ENCODE assay signal across 25 mouse cellular contexts in the genomic region with DNA sequence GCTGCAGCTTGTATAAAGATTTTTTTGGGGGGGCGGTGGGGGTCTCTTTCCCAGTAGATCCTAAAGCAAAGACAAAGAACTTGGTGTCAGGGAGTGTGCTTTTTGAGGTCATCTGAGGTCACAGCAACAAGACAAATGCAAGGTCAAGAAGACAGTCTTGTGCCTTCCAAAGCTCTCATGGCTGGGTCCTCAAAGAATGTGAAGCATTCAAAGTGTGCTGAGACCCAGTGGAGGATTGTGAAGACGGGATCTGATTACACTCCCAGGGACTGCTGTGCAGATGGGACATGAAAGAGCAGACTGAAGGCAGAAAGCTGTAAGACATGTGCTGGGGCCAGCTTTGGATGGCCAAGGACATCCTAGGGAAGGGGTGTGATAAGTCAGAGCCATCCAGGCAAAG. TPM values are rescaled to one million over a fixed set of nuclear protein-coding genes. Genes with fewer than 3 reads are reported as not detected.
A peak's percentile ranks its signal among the peaks of the same experiment; 100 is the strongest.
DNase-seq lines count a peak whose midpoint lies in the region; ATAC-seq lines count a peak whose summit lies in the region.
"Had no signal": no experiment of that assay in that cellular context is flagged by ENCODE, and none has a peak within 500 bp of the region (broad histone marks: within the 10 kb centered on the region; RNA-seq: fewer than 3 reads in every experiment).

No protein-coding gene starts in this region.

- no peaks in the 10 kb centered on the region for H3K9me3 ChIP-seq in forebrain, embryonic 15.5 days
- H3K9me3 ChIP-seq in forebrain, embryonic 13.5 days (replicated peaks) = no peaks in the 10 kb centered on the region
- no peaks in the 10 kb centered on the region for H3K9me3 ChIP-seq in hindbrain, embryonic 13.5 days
- H3K9me3 ChIP-seq in hindbrain, embryonic 14.5 days (ENCODE audit: control insufficient read depth, low read length) = no peaks in the 10 kb centered on the region
- H3K9me3 ChIP-seq: heart, embryonic 12.5 days; neural tube, embryonic 13.5 days had no signal

- no peak overlapping the region for H3K4me2 ChIP-seq in forebrain, embryonic 15.5 days (replicated peaks)
- H3K4me2 ChIP-seq in forebrain, embryonic 13.5 days = no peak overlapping the region
- no peak overlapping the region for H3K4me2 ChIP-seq in hindbrain, embryonic 13.5 days
- no peak overlapping the region for H3K4me2 ChIP-seq in hindbrain, embryonic 14.5 days (replicated peaks)
- H3K4me2 ChIP-seq: heart, embryonic 12.5 days; liver, embryonic 12.5 days; neural tube, embryonic 13.5 days had no signal

- H3K9ac ChIP-seq in forebrain, embryonic 15.5 days (replicated peaks) = no peak overlapping the region
- no peak overlapping the region for H3K9ac ChIP-seq in forebrain, embryonic 13.5 days
- no peak overlapping the region for H3K9ac ChIP-seq in hindbrain, embryonic 13.5 days
- no peak overlapping the region for H3K9ac ChIP-seq in hindbrain, embryonic 14.5 days
- H3K9ac ChIP-seq: heart, embryonic 12.5 days; liver, embryonic 12.5 days; liver, postnatal 0 days; neural tube, embryonic 13.5 days had no signal

- peaks cover 43% of the 10 kb centered on the region for H3K4me1 ChIP-seq in forebrain, embryonic 15.5 days
- H3K4me1 ChIP-seq in forebrain, embryonic 13.5 days = peaks cover 37% of the 10 kb centered on the region
- H3K4me1 ChIP-seq in hindbrain, embryonic 13.5 days (replicated peaks) = peaks cover 47% of the 10 kb centered on the region
- H3K4me1 ChIP-seq in hindbrain, embryonic 14.5 days (replicated peaks; ENCODE audit: control insufficient read depth, insufficient read depth, low read length) = peaks cover 35% of the 10 kb centered on the region
- H3K4me1 ChIP-seq: liver, embryonic 12.5 days had no signal

- no peaks in the 10 kb centered on the region for H3K36me3 ChIP-seq in forebrain, embryonic 15.5 days
- H3K36me3 ChIP-seq in forebrain, embryonic 13.5 days (ENCODE audit: poor library complexity, severe bottlenecking) = no peaks in the 10 kb centered on the region
- H3K36me3 ChIP-seq in hindbrain, embryonic 13.5 days = no peaks in the 10 kb centered on the region
- no peaks in the 10 kb centered on the region for H3K36me3 ChIP-seq in hindbrain, embryonic 14.5 days (replicated peaks; ENCODE audit: control insufficient read depth, insufficient read depth)
- H3K36me3 ChIP-seq: heart, embryonic 12.5 days; liver, embryonic 12.5 days; neural tube, embryonic 13.5 days had no signal

- DNase-seq in hindbrain, embryonic 14.5 days (ENCODE audit: low spot score) = no peak
- peak; percentile 46 for DNase-seq in R1 (ENCODE audit: low read depth, low spot score)
- peak; percentile 55 for DNase-seq in embryo, embryonic 10.5 days (ENCODE audit: low spot score)
- DNase-seq in cerebellum, adult 9-10 months = no peak
- no peak for DNase-seq in urinary bladder, postnatal 36 days (ENCODE audit: low spot score in 2 of 2)
- DNase-seq: adrenal gland, adult 8-10 months; cerebellum, adult 2 months; cerebellum, postnatal 25 days; gastrocnemius, adult 2 months; gastrocnemius, postnatal 36 days; heart, adult 18-20 months; kidney, adult 11 months; kidney, postnatal 14 days; layer of hippocampus, adult 9-11 months; liver, postnatal 0 days; lung, postnatal 36 days; thymus, adult 2 months; thymus, postnatal 36 days had no signal

- no peak overlapping the region for H3K4me3 ChIP-seq in forebrain, embryonic 15.5 days
- no peak overlapping the region for H3K4me3 ChIP-seq in forebrain, embryonic 13.5 days
- H3K4me3 ChIP-seq in hindbrain, embryonic 13.5 days = no peak overlapping the region
- no peak overlapping the region for H3K4me3 ChIP-seq in hindbrain, embryonic 14.5 days (replicated peaks; ENCODE audit: low read length)
- H3K4me3 ChIP-seq: gastrocnemius, adult 2 months; heart, embryonic 12.5 days; liver, embryonic 12.5 days; neural tube, embryonic 13.5 days had no signal

- ATAC-seq in forebrain, embryonic 15.5 days (replicated peaks) = no peak
- no peak for ATAC-seq in forebrain, embryonic 13.5 days
- no peak for ATAC-seq in hindbrain, embryonic 13.5 days (ENCODE audit: low FRiP score)
- no peak for ATAC-seq in hindbrain, embryonic 14.5 days (ENCODE audit: low FRiP score)
- ATAC-seq: inflammation-experienced regulatory T-cells, adult 6 months; liver, embryonic 12.5 days; liver, postnatal 0 days had no signal

- peak overlapping the region; percentile 87 for H3K27ac ChIP-seq in forebrain, embryonic 15.5 days (replicated peaks)
- H3K27ac ChIP-seq in forebrain, embryonic 13.5 days = no peak overlapping the region
- H3K27ac ChIP-seq in hindbrain, embryonic 13.5 days = 0 out of 2 replicates have a peak overlapping the region, but pooled peaks have one; percentile 19
- no peak overlapping the region for H3K27ac ChIP-seq in hindbrain, embryonic 14.5 days
- H3K27ac ChIP-seq: gastrocnemius, adult 2 months; liver, embryonic 12.5 days had no signal

- WGBS in forebrain, embryonic 15.5 days = 59% methylated on average over 2 of the region's 2 CpGs
- 52% methylated on average over 2 of the region's 2 CpGs for WGBS in forebrain, embryonic 13.5 days
- 44% methylated on average over 2 of the region's 2 CpGs for WGBS in hindbrain, embryonic 13.5 days
- WGBS in hindbrain, embryonic 14.5 days = 49% methylated on average over 2 of the region's 2 CpGs

- H3K27me3 ChIP-seq in forebrain, embryonic 15.5 days = no peaks in the 10 kb centered on the region
- no peaks in the 10 kb centered on the region for H3K27me3 ChIP-seq in forebrain, embryonic 13.5 days
- H3K27me3 ChIP-seq in hindbrain, embryonic 13.5 days = no peaks in the 10 kb centered on the region
- H3K27me3 ChIP-seq in hindbrain, embryonic 14.5 days (ENCODE audit: control insufficient read depth, insufficient read depth, low read length) = no peaks in the 10 kb centered on the region
- H3K27me3 ChIP-seq: heart, embryonic 12.5 days; liver, embryonic 12.5 days; neural tube, embryonic 13.5 days had no signal

RNA-seq across cellular contexts. Expression of a gene that starts 24.2 kb away (rescaled TPM):
- polyA plus RNA-seq in forebrain, embryonic 15.5 days (2015; fragmentation: Nextera tagmentation; extraction: Ambion mirVana) = 73.9 and 76.7 TPM in 2 replicates
- polyA plus RNA-seq in forebrain, embryonic 13.5 days (2015; fragmentation: Nextera tagmentation; extraction: Ambion mirVana) = 30.4 and 30.5 TPM in 2 replicates
- polyA plus RNA-seq in hindbrain, embryonic 13.5 days (2015; fragmentation: Nextera tagmentation; extraction: Ambion mirVana) = 63.7 and 64.6 TPM in 2 replicates
- polyA plus RNA-seq in hindbrain, embryonic 14.5 days (2014; fragmentation: Nextera tagmentation; extraction: Ambion mirVana) = 59.1 and 60.3 TPM in 2 replicates
- polyA plus RNA-seq: inflammation-experienced regulatory T-cells, adult 6 months had no signal

Comparison
In these comparisons a context has a peak if more than half of its experiments do, and no peak if none do; other contexts are left out.
1. H3K27ac ChIP-seq: peak in forebrain, embryonic 15.5 days (single experiment) and hindbrain, embryonic 13.5 days (single experiment); none in forebrain, embryonic 13.5 days (single experiment) and hindbrain, embryonic 14.5 days (single experiment).
2. DNase-seq: peak in R1 (single experiment) and embryo, embryonic 10.5 days (single experiment); none in hindbrain, embryonic 14.5 days (single experiment), cerebellum, adult 9-10 months (single experiment) and urinary bladder, postnatal 36 days (0 of 2).